Mouse (Mus musculus) lung, embryonic 15.5 days (tissue): ENCODE results near the gene Bnc2. TPM values are rescaled to one million over a fixed set of nuclear protein-coding genes. Genes with fewer than 3 reads are reported as not detected.

Source experiments
- ATAC-seq: fragments of 200-750 bp; cut with Nextera tagmentation; 2 replicates; pipeline ENCODE4 v1.8.0; 2017; ENCODE audit warnings: moderate number of reproducible peaks, borderline replicate concordance; ENCODE audit not compliant: low FRiP score, low TSS enrichment; ENCODE audit errors: extremely low read depth
- H3K27ac ChIP-seq: fragments of 300-500 bp; sonication (generic); 2 replicates; pipeline ENCODE4 v1.5.1; 2015; ENCODE audit warnings: moderate library complexity, mild to moderate bottlenecking, inconsistent platforms
- H3K27me3 ChIP-seq: fragments of 300-500 bp; sonication (generic); 2 replicates; pipeline ENCODE4 v1.6.1; 2015; ENCODE audit warnings: inconsistent platforms
- H3K36me3 ChIP-seq: fragments of 300-500 bp; sonication (generic); 2 replicates; pipeline ENCODE4 v1.6.1; 2015; ENCODE audit warnings: inconsistent platforms
- H3K4me1 ChIP-seq: fragments of 300-500 bp; sonication (generic); 2 replicates; pipeline ENCODE4 v1.6.1; 2015; ENCODE audit warnings: inconsistent platforms
- H3K4me2 ChIP-seq: fragments of 300-500 bp; sonication (generic); 2 replicates; pipeline ENCODE4 v1.6.1; 2015; ENCODE audit warnings: inconsistent platforms, mild to moderate bottlenecking, moderate library complexity
- H3K4me3 ChIP-seq: fragments of 300-500 bp; sonication (generic); 2 replicates; pipeline ENCODE4 v1.5.1; 2015; ENCODE audit warnings: mild to moderate bottlenecking, inconsistent platforms
- H3K9ac ChIP-seq: fragments of 300-500 bp; sonication (generic); 2 replicates; pipeline ENCODE4 v1.6.1; 2015; ENCODE audit warnings: inconsistent platforms
- H3K9me3 ChIP-seq: fragments of 300-500 bp; sonication (generic); 2 replicates; pipeline ENCODE4 v1.6.1; 2016; ENCODE audit warnings: inconsistent platforms
- WGBS: fragments of 180-500 bp; shearing (Covaris S2); methylation state at CpG from one replicate; pipeline ENCODE4 v1.1.7; 2015; 5-methylcytosine and 5-hydroxymethylcytosine counted together
- polyA plus RNA-seq: library from polyadenylated mRNA; unstranded; fragments of >200 nt; fragmentation: Nextera tagmentation; extraction: Ambion mirVana; gene quantifications from 2 replicates; pipeline ENCODE4 v1.2.1, GENCODE M21; 2015

The Bnc2 gene
- polyA plus RNA-seq, 1 experiment from 2014 or later, result 5.8 TPM

DNA sequence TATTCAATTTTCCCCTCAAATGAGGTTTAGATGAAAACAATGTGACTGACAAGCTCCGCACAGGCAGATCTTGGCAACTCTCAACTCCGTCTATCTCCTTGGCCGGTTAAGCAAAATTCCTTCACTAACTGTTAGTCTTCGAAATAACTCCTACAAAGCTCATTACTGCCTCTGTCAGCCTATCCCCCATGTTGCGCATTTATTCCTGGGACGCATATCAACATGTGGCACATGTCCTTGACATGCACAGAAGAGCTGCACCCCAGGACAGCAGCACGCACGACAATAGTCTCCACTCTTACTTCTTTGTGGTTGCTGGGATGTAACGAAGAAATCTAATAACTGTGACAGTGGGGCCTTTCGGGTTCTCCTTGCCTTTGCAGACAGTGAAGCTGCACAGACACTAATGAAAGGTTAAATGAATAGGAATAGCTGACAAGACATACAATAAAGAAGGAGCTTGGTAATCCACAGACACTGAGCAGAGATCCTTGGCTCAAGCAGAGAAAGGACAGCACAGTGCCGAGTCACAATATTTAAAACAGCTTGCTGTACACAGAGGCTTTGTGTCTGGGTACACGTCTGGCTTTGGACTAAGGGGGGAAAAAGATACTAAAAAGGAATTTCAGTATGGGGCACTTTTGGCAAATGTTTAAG lies 6.0 kb downstream of the Bnc2 start:
- no peak for ATAC-seq
- Histone ChIP-seq H3K4me2 (no peak overlapping the region), H3K27ac (no peak overlapping the region), H3K4me3 (no peak overlapping the region), H3K9me3 (no peaks in the 10 kb centered on the region), H3K36me3 (no peaks in the 10 kb centered on the region), H3K27me3 (peaks cover 43% of the 10 kb centered on the region), H3K4me1 (0 out of 2 replicates have a peak, but pooled peaks cover 7% of the 10 kb centered on the region), H3K9ac (no peak overlapping the region)
- 52% methylated on average over 12 of the region's 12 CpGs for WGBS

DNA sequence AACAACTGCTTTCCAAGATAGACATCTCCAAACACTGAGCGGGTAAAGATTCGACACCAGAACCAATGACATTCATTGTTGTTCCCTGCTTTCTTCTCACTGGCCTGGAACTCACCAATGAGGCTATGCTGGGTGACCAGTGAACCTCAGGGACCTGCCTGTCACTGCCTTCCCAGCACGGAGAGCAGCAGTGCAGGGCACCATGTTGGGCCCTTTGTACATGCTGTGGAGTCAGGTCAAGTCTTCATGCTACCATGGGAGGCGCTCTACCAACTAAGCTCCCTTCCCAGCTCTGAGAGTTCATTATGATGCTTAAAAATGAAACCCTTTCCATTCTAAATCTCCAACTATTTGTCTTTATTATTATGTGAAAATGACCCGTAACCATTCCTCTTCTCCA lies 6.8 kb downstream of the Bnc2 start:
- H3K4me2 ChIP-seq, result no peak overlapping the region
- WGBS, result 82% methylated on average over 5 of the region's 5 CpGs
- no peak overlapping the region for H3K4me3 ChIP-seq

DNA sequence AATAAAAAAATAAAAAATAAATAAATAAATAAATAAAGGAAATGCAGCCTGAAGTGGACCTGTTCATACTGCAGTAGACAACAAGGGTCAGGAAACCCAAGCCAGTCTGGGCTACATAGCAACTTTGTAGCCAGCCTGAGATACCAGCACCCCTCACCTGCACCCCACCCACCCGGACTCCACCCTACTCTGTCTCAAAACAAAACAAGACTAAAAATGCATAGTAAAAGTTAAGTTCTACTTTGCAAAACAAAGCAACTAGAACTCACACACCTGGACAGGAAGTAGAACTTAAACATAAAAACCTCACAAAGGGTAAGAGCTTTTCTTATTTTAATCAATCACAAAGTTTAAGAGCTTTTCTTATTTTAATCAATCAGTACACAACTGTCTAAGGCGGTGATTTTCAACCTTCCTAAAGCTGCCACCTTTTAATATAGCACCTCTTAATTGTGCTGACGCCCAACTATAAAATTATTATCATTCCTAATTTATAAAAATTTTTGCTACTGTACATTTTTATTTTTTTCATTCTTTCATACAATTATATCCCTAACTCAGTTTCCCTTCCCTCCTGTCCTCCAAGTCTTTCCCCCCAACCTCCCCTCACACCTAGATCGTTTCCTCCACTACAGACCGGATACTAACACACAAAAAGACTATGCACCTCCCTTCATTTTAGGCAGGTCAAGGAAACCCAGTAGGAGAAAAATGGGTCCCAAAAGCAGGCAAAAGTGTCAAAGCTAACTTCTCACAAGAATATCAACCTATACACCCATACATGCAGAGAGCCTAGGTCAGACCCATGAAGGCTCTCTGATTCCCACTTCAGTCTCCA lies 12.6 kb downstream of the Bnc2 start:
- H3K4me2 ChIP-seq, result no peak overlapping the region
- ATAC-seq, result no peak
- no peak overlapping the region for H3K4me3 ChIP-seq
- H3K4me1 ChIP-seq, result no peaks in the 10 kb centered on the region
- no peak overlapping the region for H3K9ac ChIP-seq
- H3K36me3 ChIP-seq, result no peaks in the 10 kb centered on the region
- no peaks in the 10 kb centered on the region for H3K27me3 ChIP-seq
- H3K27ac ChIP-seq, result no peak overlapping the region
- 77% methylated on average over 5 of the region's 5 CpGs for whole genome bisulfite sequencing
- no peaks in the 10 kb centered on the region for H3K9me3 ChIP-seq

More for the DNA sequence above, 6.8 kb downstream of the Bnc2 start:
- Histone ChIP-seq H3K9ac (no peak overlapping the region), H3K9me3 (no peaks in the 10 kb centered on the region), H3K4me1 (0 out of 2 replicates have a peak, but pooled peaks cover 3% of the 10 kb centered on the region), H3K36me3 (no peaks in the 10 kb centered on the region), H3K27me3 (peaks cover 34% of the 10 kb centered on the region), H3K27ac (no peak overlapping the region)
- ATAC-seq, result no peak

DNA sequence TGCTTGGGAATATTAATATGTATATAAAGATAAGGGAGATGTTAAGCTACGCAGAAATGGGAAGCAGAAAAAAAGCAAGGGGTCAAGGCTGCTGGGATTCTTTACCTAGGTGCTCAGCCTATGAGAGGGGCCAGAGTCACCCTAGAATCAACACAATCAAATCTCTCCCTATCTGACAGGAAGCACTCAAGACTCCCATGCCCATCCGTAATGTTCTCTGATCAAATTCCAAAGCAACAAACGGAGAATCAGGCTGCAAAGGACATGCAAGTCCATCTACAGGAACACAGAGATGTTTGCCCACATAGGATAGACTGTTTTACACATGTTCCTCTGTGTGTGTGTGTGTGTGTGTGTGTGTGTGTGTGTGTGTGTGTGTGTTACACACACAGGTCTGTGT lies 13.7 kb downstream of the Bnc2 start:
- Histone ChIP-seq H3K4me1 (no peaks in the 10 kb centered on the region), H3K36me3 (no peaks in the 10 kb centered on the region), H3K9me3 (no peaks in the 10 kb centered on the region), H3K27ac (no peak overlapping the region), H3K27me3 (no peaks in the 10 kb centered on the region), H3K9ac (no peak overlapping the region), H3K4me3 (no peak overlapping the region), H3K4me2 (no peak overlapping the region)
- ATAC-seq, result no peak
- 55% methylated on average over 3 of the region's 3 CpGs for WGBS

DNA sequence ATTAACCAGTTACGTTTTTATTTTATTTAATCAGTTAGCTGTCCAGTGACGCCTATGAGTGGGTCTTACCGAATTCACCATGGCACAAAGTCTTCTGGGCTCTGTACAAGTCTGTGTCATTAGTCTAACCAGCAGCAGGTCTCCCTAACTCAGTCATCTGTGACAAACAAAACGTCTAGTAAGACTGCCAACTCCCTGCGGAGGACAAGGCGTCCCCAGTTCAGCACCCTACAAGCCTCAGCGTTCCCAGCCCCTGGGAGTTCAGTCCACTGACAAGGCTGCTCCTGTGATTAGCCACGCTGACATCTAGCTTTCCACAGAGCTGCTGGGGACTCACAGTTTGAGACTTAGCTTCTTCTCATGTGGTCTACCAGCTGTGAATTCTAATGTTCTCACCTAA lies 23.3 kb downstream of the Bnc2 start:
- no peaks in the 10 kb centered on the region for H3K36me3 ChIP-seq
- H3K4me3 ChIP-seq, result no peak overlapping the region
- no peaks in the 10 kb centered on the region for H3K4me1 ChIP-seq
- H3K9ac ChIP-seq, result no peak overlapping the region
- no peaks in the 10 kb centered on the region for H3K9me3 ChIP-seq
- H3K27me3 ChIP-seq, result no peaks in the 10 kb centered on the region
- ATAC-seq, result no peak
- no peak overlapping the region for H3K27ac ChIP-seq
- WGBS, result 57% methylated on average over 8 of the region's 8 CpGs
- no peak overlapping the region for H3K4me2 ChIP-seq

DNA sequence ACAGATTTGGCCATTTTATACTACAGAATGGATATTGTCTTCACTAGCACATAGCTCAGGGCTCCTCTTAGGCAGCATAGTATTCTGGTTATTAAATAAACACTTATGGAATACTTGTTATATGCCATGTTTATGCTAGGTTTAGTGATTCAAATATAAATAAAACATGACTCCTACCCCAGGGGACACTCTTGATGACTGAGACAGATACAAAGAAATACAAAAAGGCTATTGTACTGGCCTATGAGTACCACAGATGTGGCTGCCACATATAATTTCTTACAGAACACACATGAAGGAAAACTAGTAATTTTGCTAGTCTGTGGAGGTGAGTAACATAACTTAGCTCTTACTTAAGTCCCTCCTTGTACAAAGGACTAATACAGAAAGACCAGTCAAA lies 28.5 kb downstream of the Bnc2 start:
- Histone ChIP-seq H3K27me3 (no peaks in the 10 kb centered on the region), H3K9ac (no peak overlapping the region), H3K9me3 (no peaks in the 10 kb centered on the region), H3K4me1 (no peaks in the 10 kb centered on the region), H3K4me3 (no peak overlapping the region), H3K27ac (no peak overlapping the region), H3K4me2 (no peak overlapping the region), H3K36me3 (no peaks in the 10 kb centered on the region)
- ATAC-seq, result no peak

DNA sequence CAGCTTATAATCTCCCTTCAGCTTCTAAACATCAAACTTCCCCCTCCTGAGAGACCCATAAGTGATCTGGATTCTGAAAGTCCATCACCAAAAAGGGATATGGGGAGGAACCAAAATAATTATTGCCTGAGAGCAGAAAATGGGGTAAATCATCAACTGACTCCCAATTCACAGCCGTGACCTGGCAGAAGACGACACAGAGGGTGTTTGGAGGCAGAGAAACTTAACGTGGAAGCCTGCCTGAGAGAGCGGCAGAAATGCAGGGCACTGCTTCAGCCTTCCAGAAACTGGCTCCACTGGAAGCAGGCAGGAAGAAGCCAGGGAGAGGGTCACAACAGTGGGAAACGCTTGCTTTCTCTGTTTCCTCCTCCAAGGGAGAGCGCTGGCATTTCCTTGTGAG lies 35.9 kb downstream of the Bnc2 start:
- Histone ChIP-seq H3K4me3 (no peak overlapping the region), H3K9me3 (no peaks in the 10 kb centered on the region), H3K27ac (no peak overlapping the region), H3K4me2 (no peak overlapping the region), H3K27me3 (no peaks in the 10 kb centered on the region), H3K4me1 (peaks cover 36% of the 10 kb centered on the region), H3K9ac (no peak overlapping the region), H3K36me3 (no peaks in the 10 kb centered on the region)
- ATAC-seq, result no peak
- WGBS, result 53% methylated on average over 6 of the region's 6 CpGs

DNA sequence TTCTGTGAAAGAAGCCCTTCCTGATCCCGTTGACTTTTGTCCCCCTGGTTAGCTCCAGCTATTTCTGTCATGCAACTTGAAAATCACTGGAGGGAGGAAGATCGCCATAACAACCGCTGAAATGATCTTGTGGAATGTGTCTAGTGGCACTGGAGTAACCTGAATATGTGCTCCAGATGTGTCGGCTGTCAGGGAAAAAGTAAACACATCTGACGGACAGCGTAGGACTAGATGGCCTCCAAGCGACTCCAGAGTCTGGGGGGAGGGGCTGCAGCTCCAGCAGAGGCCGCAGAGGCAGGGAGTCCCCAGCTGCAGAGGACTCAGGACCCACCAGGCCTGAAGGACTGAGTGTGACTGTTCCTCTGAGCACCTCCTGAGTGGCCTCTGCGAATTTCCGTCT lies 37.4 kb downstream of the Bnc2 start:
- H3K4me1 ChIP-seq, result peaks cover 43% of the 10 kb centered on the region
- peak overlapping the region; percentile 77 for H3K27ac ChIP-seq
- 1% methylated on average over 10 of the region's 10 CpGs for WGBS
- no peaks in the 10 kb centered on the region for H3K36me3 ChIP-seq
- H3K4me3 ChIP-seq, result peak overlapping the region; percentile 3; the same call in 1 of the 2 replicates
- ATAC-seq, result peak; percentile 94
- H3K4me2 ChIP-seq, result peak overlapping the region; percentile 45
- H3K9ac ChIP-seq, result no peak overlapping the region
- no peaks in the 10 kb centered on the region for H3K9me3 ChIP-seq
- no peaks in the 10 kb centered on the region for H3K27me3 ChIP-seq

DNA sequence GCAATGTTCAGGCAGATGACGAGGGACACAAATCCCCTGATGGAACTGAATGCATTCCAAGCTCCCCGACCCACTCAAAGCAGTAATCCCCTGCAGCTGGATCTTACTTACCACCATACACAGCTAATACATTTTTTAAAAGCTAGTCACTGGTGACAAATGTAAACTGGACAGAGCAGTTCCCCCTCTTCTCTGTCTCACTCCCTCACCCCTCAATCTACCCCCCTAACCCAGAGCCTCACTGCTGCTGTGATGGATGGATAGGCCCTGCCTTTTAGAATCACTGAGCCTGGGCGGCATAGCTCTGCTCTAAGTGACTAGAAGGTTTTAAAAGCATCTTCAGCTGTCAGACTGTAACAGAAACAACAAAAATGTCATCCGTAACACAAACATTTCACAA lies 40.3 kb downstream of the Bnc2 start:
- WGBS, result 38% methylated on average over 4 of the region's 4 CpGs
- H3K27me3 ChIP-seq, result no peaks in the 10 kb centered on the region
- no peak overlapping the region for H3K4me2 ChIP-seq
- peak overlapping the region; percentile 58 for H3K27ac ChIP-seq
- H3K9ac ChIP-seq, result no peak overlapping the region
- H3K9me3 ChIP-seq, result no peaks in the 10 kb centered on the region
- ATAC-seq, result no peak
- H3K4me1 ChIP-seq, result peaks cover 48% of the 10 kb centered on the region
- no peaks in the 10 kb centered on the region for H3K36me3 ChIP-seq
- no peak overlapping the region for H3K4me3 ChIP-seq

DNA sequence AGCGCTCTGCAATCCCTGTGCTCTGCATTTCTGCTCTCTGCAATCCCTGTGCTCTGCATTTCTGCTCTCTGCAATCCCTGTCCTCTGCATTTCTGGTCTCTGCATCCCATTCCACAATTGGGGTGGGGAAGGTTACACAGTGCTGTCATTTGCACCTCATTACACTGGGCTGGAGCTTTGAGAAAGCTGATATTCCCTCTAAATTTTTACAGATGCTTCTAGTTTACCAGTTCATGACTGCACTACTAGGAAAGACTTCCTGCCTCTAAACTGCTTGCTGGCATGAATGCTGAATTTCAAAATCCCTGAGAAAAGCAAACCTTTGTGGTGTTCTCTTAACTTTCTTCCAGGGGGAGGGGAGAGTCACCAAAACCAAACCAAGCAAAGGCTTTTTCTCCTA lies 41.1 kb downstream of the Bnc2 start:
- Histone ChIP-seq H3K9ac (no peak overlapping the region), H3K27me3 (no peaks in the 10 kb centered on the region), H3K4me3 (no peak overlapping the region), H3K36me3 (no peaks in the 10 kb centered on the region), H3K4me2 (no peak overlapping the region), H3K4me1 (peaks cover 43% of the 10 kb centered on the region), H3K9me3 (no peaks in the 10 kb centered on the region), H3K27ac (peak overlapping the region; percentile 58)
- 53% methylated on average over 1 of the region's 1 CpGs for WGBS
- peak; percentile 75 for ATAC-seq

DNA sequence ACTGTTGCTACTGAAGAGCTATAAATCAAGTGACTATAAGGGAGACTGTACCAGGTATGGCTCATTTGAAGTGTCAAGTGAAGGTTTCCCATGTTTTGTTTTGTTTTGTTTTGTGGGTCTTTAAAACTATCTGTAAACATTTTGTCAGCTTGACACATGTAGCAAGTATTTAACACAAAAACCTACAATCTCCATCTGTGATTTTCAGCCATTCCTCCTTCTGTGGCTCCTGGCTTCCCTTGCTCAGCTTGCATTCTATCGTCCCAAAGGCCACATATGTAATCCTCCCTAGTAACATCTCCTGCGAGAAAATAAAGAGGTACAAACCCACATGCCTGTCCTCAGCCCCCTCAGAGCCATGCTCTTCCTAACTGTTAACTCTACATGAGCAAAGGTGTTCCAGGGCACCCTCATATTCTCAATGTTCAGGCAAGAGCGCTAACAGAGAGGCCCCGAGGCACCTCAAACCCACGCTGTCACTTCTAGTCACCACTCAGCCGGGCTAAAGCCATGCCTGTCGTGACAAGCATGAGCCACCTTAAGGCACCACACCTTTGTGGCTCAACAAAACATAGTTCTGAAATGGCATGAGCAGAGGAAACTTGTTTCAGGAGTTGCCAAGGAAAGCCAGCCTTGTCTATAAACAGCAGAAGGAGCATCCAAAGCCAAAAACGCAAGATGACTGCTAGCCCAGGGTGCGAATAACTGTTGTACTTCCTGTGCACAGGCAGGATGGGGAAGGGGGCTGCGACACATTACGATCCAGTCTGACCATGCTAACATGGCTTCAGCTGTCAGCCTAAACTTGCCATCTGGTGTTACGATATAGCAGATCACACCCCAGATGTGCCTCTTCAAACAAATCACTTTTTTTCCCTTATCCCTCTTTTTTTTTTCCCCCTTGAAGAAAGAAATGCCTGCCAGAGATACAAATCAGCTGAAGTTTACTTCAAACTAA lies 42.0 kb downstream of the Bnc2 start:
- peaks cover 41% of the 10 kb centered on the region for H3K4me1 ChIP-seq
- no peaks in the 10 kb centered on the region for H3K27me3 ChIP-seq
- peak; percentile 51; the same call in 1 of the 2 replicates for ATAC-seq
- H3K4me2 ChIP-seq, result 0 out of 2 replicates have a peak overlapping the region, but pooled peaks have one; percentile 9
- no peak overlapping the region for H3K4me3 ChIP-seq
- peak overlapping the region; percentile 58 for H3K27ac ChIP-seq
- WGBS, result 29% methylated on average over 12 of the region's 12 CpGs
- no peaks in the 10 kb centered on the region for H3K36me3 ChIP-seq
- H3K9ac ChIP-seq, result no peak overlapping the region
- no peaks in the 10 kb centered on the region for H3K9me3 ChIP-seq
